Mouse (Mus musculus) liver, adult 2 months (tissue): ENCODE results near the gene Ttc21a.

Experiments used
- CTCF ChIP-seq: fragments of 200-500 bp; IDR thresholded peaks from 2 replicates; pipeline ENCODE4 v1.5.1; 2011; ENCODE audit warnings: low read depth, low read length, control low read depth
- POLR2A ChIP-seq: fragments of 200-500 bp; IDR thresholded peaks from 2 replicates; pipeline ENCODE4 v1.6.1; 2011; ENCODE audit warnings: low read length, control low read depth; ENCODE audit not compliant: insufficient read depth; ENCODE audit errors: extremely low read depth

DNA sequence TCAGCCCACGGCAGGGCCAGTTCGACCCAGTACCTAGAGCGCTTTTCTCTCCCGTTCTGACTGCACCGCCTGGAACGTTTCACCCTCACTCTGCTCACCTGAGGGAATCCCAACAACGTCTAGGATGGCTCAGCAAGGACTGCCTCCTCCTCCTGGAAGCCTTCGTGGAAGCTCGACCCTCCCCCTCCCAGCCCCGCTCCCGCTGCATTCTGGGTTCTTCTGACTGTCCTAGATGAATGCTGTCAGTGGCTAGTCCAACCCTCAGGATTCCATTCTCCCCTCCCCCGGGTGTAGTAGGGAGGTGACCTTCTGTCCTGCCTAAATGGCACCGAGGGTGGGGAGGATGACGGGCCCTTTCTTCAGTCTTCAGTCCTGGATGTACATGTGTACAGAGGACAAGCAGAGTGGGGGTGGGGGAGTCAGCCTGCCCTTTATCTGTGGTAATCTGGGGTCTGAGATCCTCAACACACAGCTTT, 47.2 kb downstream of the Ttc21a start, which contains the start of gene Csrnp1:
- TF ChIP-seq CTCF (no peak), POLR2A (no peak)
